ENCODE assay signal across 13 mouse cellular contexts in genomic region chr10:13705771-13706170, GRCm38 (mm10).
DNase-seq lines count a peak whose midpoint lies in the region; ATAC-seq and TF ChIP-seq lines count a peak whose summit lies in the region.
"Had no signal": no experiment of that assay in that cellular context is flagged by ENCODE, and none has a peak within 500 bp of the region (broad histone marks: within the 10 kb centered on the region; RNA-seq: fewer than 3 reads in every experiment).

No protein-coding gene starts in this region.

- ATAC-seq in heart, embryonic 12.5 days (ENCODE audit: insufficient number of reproducible peaks, low FRiP score) = no peak; the same call in 1 of the 2 replicates
- peak; percentile 72; the same call in 1 of the 2 replicates for ATAC-seq in heart, embryonic 16.5 days (replicated peaks; ENCODE audit: extremely low read depth, insufficient read depth, low FRiP score)
- no peak for ATAC-seq in liver, postnatal 0 days
- ATAC-seq: activated CD4-positive, CD25-positive, alpha-beta regulatory T cell, adult 4 months had no signal

- H3K4me3 ChIP-seq in heart, embryonic 12.5 days = no peak overlapping the region
- H3K4me3 ChIP-seq in heart, embryonic 16.5 days (ENCODE audit: low read length) = no peak overlapping the region
- no peak overlapping the region for H3K4me3 ChIP-seq in liver, postnatal 0 days (ENCODE audit: low read depth, low read length)

- no peak overlapping the region for H3K9ac ChIP-seq in heart, embryonic 12.5 days
- no peak overlapping the region for H3K9ac ChIP-seq in heart, embryonic 16.5 days (ENCODE audit: low read length)
- no peak overlapping the region for H3K9ac ChIP-seq in liver, postnatal 0 days (replicated peaks)

- no peak for TF ChIP-seq EP300 in liver, postnatal 0 days (IDR thresholded peaks at IDR 0.05; ENCODE audit: low read depth)

- no peaks in the 10 kb centered on the region for H3K36me3 ChIP-seq in heart, embryonic 12.5 days
- no peaks in the 10 kb centered on the region for H3K36me3 ChIP-seq in heart, embryonic 16.5 days (ENCODE audit: control insufficient read depth, insufficient read depth)
- H3K36me3 ChIP-seq in liver, postnatal 0 days (replicated peaks; ENCODE audit: insufficient read depth, low read length) = no peaks in the 10 kb centered on the region

- H3K4me2 ChIP-seq in heart, embryonic 12.5 days = no peak overlapping the region
- H3K4me2 ChIP-seq in heart, embryonic 16.5 days (ENCODE audit: low read depth, low read length) = no peak overlapping the region
- no peak overlapping the region for H3K4me2 ChIP-seq in liver, postnatal 0 days (ENCODE audit: low read depth, low read length)
- H3K4me2 ChIP-seq: liver, embryonic 11.5 days had no signal

- no peaks in the 10 kb centered on the region for H3K9me3 ChIP-seq in heart, embryonic 12.5 days (replicated peaks)
- H3K9me3 ChIP-seq in heart, embryonic 16.5 days (replicated peaks; ENCODE audit: control insufficient read depth, low read length) = no peaks in the 10 kb centered on the region
- no peaks in the 10 kb centered on the region for H3K9me3 ChIP-seq in liver, postnatal 0 days (ENCODE audit: low read length)

- 21% methylated on average over 4 of the region's 4 CpGs for WGBS in heart, embryonic 12.5 days
- 24% methylated on average over 4 of the region's 4 CpGs for WGBS in heart, embryonic 16.5 days
- WGBS in liver, postnatal 0 days (ENCODE audit: insufficient replicate concordance) = 69% methylated on average over 4 of the region's 4 CpGs

- peak; percentile 71 to 73 for DNase-seq in heart, adult 18-20 months
- DNase-seq in NIH3T3 (ENCODE audit: low read depth) = peak; percentile 30
- DNase-seq in lung, postnatal 14 days = peak; percentile 53
- DNase-seq in thymus, adult 18-20 months = no peak
- DNase-seq in liver, postnatal 0 days = no peak
- DNase-seq in adrenal gland, postnatal 10 days = no peak
- DNase-seq: cerebellum, adult 11 months; kidney, adult 9 months; thymus, adult 2 months had no signal

- peaks cover 17% of the 10 kb centered on the region for H3K4me1 ChIP-seq in heart, embryonic 12.5 days (replicated peaks)
- peaks cover 7% of the 10 kb centered on the region for H3K4me1 ChIP-seq in heart, embryonic 16.5 days (ENCODE audit: control insufficient read depth, insufficient read depth, low read length)
- peaks cover 2% of the 10 kb centered on the region; the same call in 1 of the 2 replicates for H3K4me1 ChIP-seq in liver, postnatal 0 days (ENCODE audit: insufficient read depth)

- no peak overlapping the region for H3K27ac ChIP-seq in heart, embryonic 12.5 days (ENCODE audit: poor library complexity, severe bottlenecking)
- H3K27ac ChIP-seq in heart, embryonic 16.5 days (ENCODE audit: low read length) = no peak overlapping the region
- no peak overlapping the region for H3K27ac ChIP-seq in liver, postnatal 0 days (ENCODE audit: low read depth)

- no peaks in the 10 kb centered on the region for H3K27me3 ChIP-seq in heart, embryonic 12.5 days (replicated peaks)
- H3K27me3 ChIP-seq in heart, embryonic 16.5 days (ENCODE audit: control insufficient read depth, insufficient read depth, low read length) = no peaks in the 10 kb centered on the region
- H3K27me3 ChIP-seq in liver, postnatal 0 days (ENCODE audit: insufficient read depth, low read length) = no peaks in the 10 kb centered on the region

- no peak for TF ChIP-seq CTCF in liver, postnatal 0 days (IDR thresholded peaks at IDR 0.05; ENCODE audit: low read depth)

Comparison
In these comparisons a context has a peak if more than half of its experiments do, and no peak if none do; other contexts are left out.
1. DNase-seq: peak in heart, adult 18-20 months (2 of 2), NIH3T3 (single experiment) and lung, postnatal 14 days (single experiment); none in thymus, adult 18-20 months (0 of 2), liver, postnatal 0 days (single experiment) and adrenal gland, postnatal 10 days (single experiment).